Mouse (Mus musculus) liver, embryonic 16.5 days (tissue): ENCODE results near the gene Ttyh2. TPM values are rescaled to one million over a fixed set of nuclear protein-coding genes. Genes with fewer than 3 reads are reported as not detected.

Source experiments
- ATAC-seq: fragments of 200-750 bp; cut with Nextera tagmentation; 2 replicates; pipeline ENCODE4 v1.8.0; 2017; ENCODE audit warnings: low read depth, mild to moderate bottlenecking, moderate number of reproducible peaks, moderate library complexity
- H3K27ac ChIP-seq: fragments of 300-500 bp; sonication (generic); 2 replicates; pipeline ENCODE4 v1.5.1; 2014; ENCODE audit warnings: mild to moderate bottlenecking, low read length
- H3K27me3 ChIP-seq: fragments of 300-500 bp; sonication (generic); 2 replicates; pipeline ENCODE4 v1.6.1; 2014; ENCODE audit warnings: low read depth, low read length, mixed read lengths; ENCODE audit not compliant: control insufficient read depth, insufficient read depth
- H3K36me3 ChIP-seq: fragments of 300-500 bp; sonication (generic); 2 replicates; pipeline ENCODE4 v1.6.1; 2014; ENCODE audit warnings: mild to moderate bottlenecking; ENCODE audit not compliant: control insufficient read depth, insufficient read depth
- H3K4me1 ChIP-seq: fragments of 300-500 bp; sonication (generic); 2 replicates; pipeline ENCODE4 v1.6.1; 2014; ENCODE audit warnings: low read depth, low read length, mixed read lengths; ENCODE audit not compliant: control insufficient read depth
- H3K4me2 ChIP-seq: fragments of 300-500 bp; sonication (generic); 2 replicates; pipeline ENCODE4 v1.6.1; 2014; ENCODE audit warnings: low read depth, low read length, mixed read lengths
- H3K4me3 ChIP-seq: fragments of 300-500 bp; sonication (generic); 2 replicates; pipeline ENCODE4 v1.5.1; 2014; ENCODE audit warnings: low read depth, mild to moderate bottlenecking, low read length
- H3K9ac ChIP-seq: fragments of 300-500 bp; sonication (generic); 2 replicates; pipeline ENCODE4 v1.6.1; 2014; ENCODE audit warnings: low read depth, low read length
- H3K9me3 ChIP-seq: fragments of 300-500 bp; sonication (generic); replicated peaks from 2 replicates; pipeline ENCODE4 v1.6.1; 2016; ENCODE audit warnings: low read length; ENCODE audit not compliant: control insufficient read depth
- WGBS: fragments of 180-500 bp; shearing (Covaris S2); extraction: QIAGEN DNeasy Blood & Tissue Kit; methylation state at CpG from one replicate; pipeline ENCODE4 v1.1.7; 2014; ENCODE audit not compliant: insufficient replicate concordance; 5-methylcytosine and 5-hydroxymethylcytosine counted together
- polyA plus RNA-seq: library from polyadenylated mRNA; unstranded; fragments of >200 nt; fragmentation: Nextera tagmentation; extraction: Ambion mirVana; gene quantifications from 2 replicates; pipeline ENCODE4 v1.2.1, GENCODE M21; 2015

Ttyh2 gene
- polyA plus RNA-seq, 1 experiment from 2014 or later, result 15.3 TPM

DNA sequence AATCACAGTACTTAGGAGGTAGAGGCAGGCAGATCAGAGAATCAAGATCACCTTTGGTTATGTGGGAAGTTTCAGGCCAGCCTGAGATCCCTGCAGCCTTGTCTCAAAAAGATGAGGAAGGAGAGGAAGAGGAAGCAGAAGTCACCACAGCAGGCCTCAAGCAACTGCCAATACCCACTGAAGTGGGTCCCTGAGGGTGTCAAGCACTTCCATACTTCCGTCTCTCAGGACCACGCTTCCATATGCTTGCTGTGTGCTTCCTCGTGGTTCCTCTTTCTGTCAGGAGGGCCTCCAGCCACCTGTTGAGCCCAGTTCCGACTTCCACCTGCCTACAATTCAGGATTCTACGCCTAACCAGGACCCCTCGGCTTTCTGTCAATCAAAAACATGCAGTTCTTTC is 21.6 kb upstream of the Ttyh2 start:
- Histone ChIP-seq H3K9me3 (no peaks in the 10 kb centered on the region), H3K9ac (no peak overlapping the region), H3K36me3 (no peaks in the 10 kb centered on the region), H3K4me2 (no peak overlapping the region), H3K4me1 (no peaks in the 10 kb centered on the region), H3K27me3 (no peaks in the 10 kb centered on the region), H3K4me3 (no peak overlapping the region), H3K27ac (no peak overlapping the region)
- no peak for ATAC-seq
- 26% methylated on average over 6 of the region's 6 CpGs for WGBS

DNA sequence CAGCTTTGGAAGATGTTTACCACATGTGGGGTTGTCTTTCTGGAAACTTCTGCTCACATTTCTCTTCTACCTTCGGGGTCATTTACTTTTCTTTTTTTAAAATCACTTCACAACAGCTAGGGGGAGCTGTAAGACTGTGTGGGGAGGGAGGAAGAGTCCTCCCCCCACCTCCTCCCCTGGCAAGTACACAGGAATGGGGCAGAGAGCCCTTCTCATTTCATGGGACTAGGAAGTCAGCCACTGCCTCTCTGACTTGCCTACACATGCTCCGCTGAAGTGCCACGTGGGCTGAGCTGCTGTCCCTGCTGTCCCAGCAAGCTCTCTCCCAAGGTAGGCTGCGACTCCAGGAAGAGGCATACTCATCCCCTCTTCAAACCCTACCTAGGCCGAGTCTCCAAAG is 20.7 kb upstream of the Ttyh2 start:
- Histone ChIP-seq H3K9me3 (no peaks in the 10 kb centered on the region), H3K27ac (no peak overlapping the region), H3K4me2 (no peak overlapping the region), H3K4me1 (no peaks in the 10 kb centered on the region), H3K4me3 (no peak overlapping the region), H3K36me3 (no peaks in the 10 kb centered on the region), H3K27me3 (no peaks in the 10 kb centered on the region), H3K9ac (no peak overlapping the region)
- no peak for ATAC-seq
- 24% methylated on average over 5 of the region's 5 CpGs for WGBS

DNA sequence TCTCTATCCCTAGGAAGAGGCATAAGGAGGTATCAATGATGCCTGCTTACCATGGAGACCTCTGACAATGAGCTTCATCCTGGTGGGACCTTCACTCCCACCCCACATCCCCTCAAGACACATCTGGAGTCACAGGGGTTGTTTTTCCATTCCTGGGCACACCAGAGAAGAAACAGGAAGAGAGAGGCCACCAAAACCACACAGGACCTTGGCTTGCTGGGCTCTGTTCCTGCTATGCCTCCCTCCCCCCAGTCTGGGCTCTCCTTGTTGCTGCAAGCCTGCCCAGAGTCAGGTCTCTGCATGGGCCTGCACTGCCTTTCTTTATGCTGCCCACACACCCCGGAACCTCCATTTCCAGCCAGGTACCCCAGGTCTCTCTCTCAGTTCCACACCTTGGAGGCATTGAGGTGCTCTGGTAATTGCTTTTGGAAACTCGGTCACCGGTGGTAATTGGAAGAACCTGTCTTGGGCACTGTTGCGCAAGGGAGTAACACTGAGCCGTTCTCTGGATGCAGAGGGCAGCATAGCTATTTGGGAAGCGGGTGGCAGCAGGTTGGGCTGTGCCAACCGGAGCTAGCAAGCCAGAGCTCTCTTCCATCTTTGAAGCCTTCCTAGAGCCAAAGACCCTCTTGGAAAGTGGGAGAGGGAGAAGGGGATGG is 19.8 kb upstream of the Ttyh2 start:
- no peak overlapping the region for H3K4me2 ChIP-seq
- WGBS, result 38% methylated on average over 7 of the region's 7 CpGs

DNA sequence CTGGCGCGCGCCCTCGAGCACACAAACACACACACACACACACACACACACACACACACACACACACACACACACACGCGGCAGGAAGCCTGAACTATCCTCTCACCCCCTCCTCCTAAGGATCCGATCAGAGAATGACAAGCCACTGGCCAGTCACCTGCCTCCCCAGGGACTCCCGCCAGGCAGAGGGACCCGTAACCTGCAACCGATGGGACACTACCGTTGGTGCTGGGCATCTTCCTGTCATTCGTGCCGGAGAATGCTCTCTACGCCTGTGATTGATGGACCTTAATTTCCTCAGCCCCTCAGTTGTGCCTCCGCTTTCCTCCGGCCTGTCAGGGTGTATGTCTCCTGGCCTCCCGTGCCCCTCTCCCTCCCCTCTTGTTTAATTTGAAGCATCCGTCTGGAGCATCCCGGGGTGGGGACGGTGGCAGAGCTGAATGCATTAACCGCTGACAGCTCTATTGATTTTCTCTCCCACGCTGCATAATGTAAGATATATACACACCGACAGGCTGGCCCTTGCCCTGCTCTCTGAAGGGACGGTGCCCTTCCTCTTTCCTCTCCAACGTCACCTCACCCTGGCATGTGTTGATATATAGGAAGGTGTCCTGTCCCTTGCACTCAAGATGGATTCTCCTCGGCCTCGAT is 18.1 kb upstream of the Ttyh2 start:
- Histone ChIP-seq H3K27ac (no peak overlapping the region), H3K27me3 (no peaks in the 10 kb centered on the region), H3K36me3 (no peaks in the 10 kb centered on the region), H3K9ac (no peak overlapping the region), H3K9me3 (no peaks in the 10 kb centered on the region), H3K4me1 (no peaks in the 10 kb centered on the region), H3K4me2 (no peak overlapping the region), H3K4me3 (no peak overlapping the region)
- 36% methylated on average over 24 of the region's 27 CpGs for WGBS
- no peak for ATAC-seq

More for the DNA sequence above, 19.8 kb upstream of the Ttyh2 start:
- Histone ChIP-seq H3K36me3 (no peaks in the 10 kb centered on the region), H3K4me3 (no peak overlapping the region), H3K27me3 (no peaks in the 10 kb centered on the region), H3K4me1 (no peaks in the 10 kb centered on the region), H3K27ac (no peak overlapping the region), H3K9ac (no peak overlapping the region), H3K9me3 (no peaks in the 10 kb centered on the region)
- no peak for ATAC-seq

DNA sequence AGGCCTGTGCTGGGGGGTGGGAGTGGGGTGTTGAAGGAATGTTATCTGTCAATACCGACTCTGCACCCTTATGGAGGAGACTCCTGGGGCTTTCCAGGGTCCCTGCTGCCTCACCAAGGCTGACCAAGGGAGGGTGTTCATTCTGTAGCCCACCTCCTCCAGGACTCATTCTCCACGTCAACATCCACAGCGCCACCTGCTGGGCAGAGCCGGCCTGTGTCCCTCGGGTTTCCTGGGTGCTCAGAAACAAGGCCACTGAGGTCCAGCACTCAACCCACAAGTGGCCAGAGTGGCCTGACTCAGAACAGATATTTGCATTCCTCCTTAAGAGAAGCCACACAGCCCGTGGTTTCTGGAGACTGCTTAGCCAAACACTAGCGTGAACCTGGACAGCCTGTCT is 17.5 kb upstream of the Ttyh2 start:
- 17% methylated on average over 7 of the region's 7 CpGs for WGBS
- Histone ChIP-seq H3K27ac (no peak overlapping the region), H3K9me3 (no peaks in the 10 kb centered on the region), H3K4me1 (no peaks in the 10 kb centered on the region), H3K27me3 (no peaks in the 10 kb centered on the region), H3K4me3 (no peak overlapping the region), H3K4me2 (no peak overlapping the region), H3K36me3 (no peaks in the 10 kb centered on the region), H3K9ac (no peak overlapping the region)
- ATAC-seq, result no peak

DNA sequence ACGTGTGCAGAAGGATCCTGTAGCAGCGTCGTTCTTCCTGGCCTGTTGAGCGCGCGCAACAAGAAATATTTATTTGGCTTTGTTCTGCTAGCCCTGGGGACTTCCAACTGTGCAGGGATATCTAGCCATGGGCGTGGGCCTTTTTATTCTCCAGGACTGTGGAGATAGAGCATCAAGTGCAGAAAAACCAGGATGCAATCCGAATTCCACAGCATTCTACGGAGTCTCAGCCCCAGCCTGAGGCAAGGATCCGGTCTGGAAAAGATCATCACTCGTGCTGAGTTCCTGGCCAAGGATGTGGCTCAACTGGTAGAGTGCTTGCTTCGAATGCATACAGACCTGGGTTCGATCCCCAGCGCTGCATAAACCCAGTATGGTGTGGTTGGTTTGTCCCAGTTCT is 13.1 kb upstream of the Ttyh2 start:
- 74% methylated on average over 14 of the region's 14 CpGs for WGBS
- Histone ChIP-seq H3K4me3 (no peak overlapping the region), H3K4me2 (no peak overlapping the region), H3K9ac (no peak overlapping the region), H3K27ac (no peak overlapping the region), H3K36me3 (no peaks in the 10 kb centered on the region), H3K27me3 (peaks cover 3% of the 10 kb centered on the region; the same call in 1 of the 2 replicates), H3K9me3 (no peaks in the 10 kb centered on the region), H3K4me1 (no peaks in the 10 kb centered on the region)
- no peak for ATAC-seq

DNA sequence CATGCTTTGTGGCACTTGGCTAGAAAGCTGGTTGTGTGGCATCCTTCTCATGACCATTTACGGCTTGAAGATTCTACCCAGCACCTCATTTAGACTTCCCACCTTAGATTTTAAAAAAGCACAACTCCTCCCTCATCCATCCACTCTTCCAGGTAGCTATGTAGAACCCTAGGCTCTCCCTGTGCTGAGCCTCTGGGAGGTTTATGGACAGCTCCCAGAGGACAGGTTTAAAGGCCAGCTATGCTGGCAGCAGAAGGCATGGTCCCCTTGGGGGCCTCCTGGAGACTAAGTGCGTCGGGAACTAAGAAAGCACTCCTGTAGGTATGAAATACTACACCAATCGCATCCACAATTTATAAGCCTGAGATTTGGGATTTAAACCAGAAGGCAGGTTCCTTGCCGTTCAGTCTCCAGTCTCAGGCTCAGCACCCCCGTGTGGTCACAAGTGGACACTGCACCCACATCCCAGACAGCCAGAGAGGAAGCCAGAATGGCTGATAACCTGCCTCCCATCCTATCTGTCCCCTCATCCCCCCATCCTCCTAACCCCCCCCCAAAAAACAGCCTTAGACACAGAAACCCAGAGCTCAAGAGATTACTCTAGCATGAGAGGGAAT is 12.4 kb upstream of the Ttyh2 start:
- no peaks in the 10 kb centered on the region for H3K9me3 ChIP-seq
- no peak overlapping the region for H3K4me2 ChIP-seq
- H3K4me1 ChIP-seq, result no peaks in the 10 kb centered on the region
- no peak for ATAC-seq
- H3K4me3 ChIP-seq, result no peak overlapping the region
- H3K27ac ChIP-seq, result no peak overlapping the region
- H3K9ac ChIP-seq, result no peak overlapping the region
- peaks cover 3% of the 10 kb centered on the region; the same call in 1 of the 2 replicates for H3K27me3 ChIP-seq
- WGBS, result 33% methylated on average over 6 of the region's 6 CpGs
- no peaks in the 10 kb centered on the region for H3K36me3 ChIP-seq

DNA sequence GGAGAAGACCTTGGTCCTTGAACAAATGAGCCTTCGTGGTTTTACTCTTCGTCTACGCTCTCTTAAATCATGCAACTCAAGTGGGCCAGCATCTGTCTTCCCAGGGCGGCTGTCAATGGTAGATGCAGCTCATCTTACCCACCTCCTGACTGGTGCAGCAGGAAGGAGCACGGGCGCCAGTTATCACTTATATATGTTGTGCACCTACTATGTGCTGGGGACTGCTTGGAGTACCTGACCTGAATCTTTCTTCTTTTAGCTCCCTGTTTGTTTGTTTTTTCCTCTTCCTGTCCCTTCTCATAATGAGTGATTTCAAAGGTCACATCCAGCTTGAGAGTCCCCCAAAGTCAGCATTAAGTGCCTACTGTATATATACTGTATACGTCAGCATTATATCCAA is 11.1 kb upstream of the Ttyh2 start:
- Histone ChIP-seq H3K36me3 (no peaks in the 10 kb centered on the region), H3K4me2 (no peak overlapping the region), H3K4me1 (no peaks in the 10 kb centered on the region), H3K27me3 (peaks cover 3% of the 10 kb centered on the region; the same call in 1 of the 2 replicates), H3K4me3 (no peak overlapping the region), H3K27ac (no peak overlapping the region), H3K9ac (no peak overlapping the region), H3K9me3 (no peaks in the 10 kb centered on the region)
- no peak for ATAC-seq
- 59% methylated on average over 7 of the region's 7 CpGs for WGBS

DNA sequence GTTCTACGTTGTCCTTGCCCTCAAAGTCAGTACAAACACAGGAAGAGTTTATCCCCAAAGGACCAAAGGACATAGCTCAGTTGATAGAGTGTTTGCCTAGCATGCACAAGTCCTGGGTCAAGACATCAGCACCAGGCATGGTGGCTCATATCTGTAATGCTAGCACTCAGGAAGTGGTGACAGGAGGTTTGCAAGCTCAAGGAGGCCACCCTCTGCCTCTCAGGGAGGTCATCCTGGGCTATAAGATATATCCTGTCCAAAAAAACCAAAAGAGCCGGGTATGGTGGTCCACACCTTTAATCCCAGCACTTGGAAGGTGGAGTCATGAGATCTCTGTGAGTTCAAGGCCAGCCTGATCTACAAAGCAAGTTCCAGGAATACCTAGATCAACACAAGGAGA is 9.8 kb upstream of the Ttyh2 start:
- H3K36me3 ChIP-seq, result no peaks in the 10 kb centered on the region
- no peak overlapping the region for H3K4me2 ChIP-seq
- no peak overlapping the region for H3K9ac ChIP-seq
- ATAC-seq, result no peak
- 11% methylated on average over 2 of the region's 2 CpGs for WGBS
- no peak overlapping the region for H3K4me3 ChIP-seq
- peaks cover 12% of the 10 kb centered on the region for H3K4me1 ChIP-seq
- H3K27ac ChIP-seq, result no peak overlapping the region
- H3K27me3 ChIP-seq, result peaks cover 3% of the 10 kb centered on the region; the same call in 1 of the 2 replicates
- no peaks in the 10 kb centered on the region for H3K9me3 ChIP-seq
